In genomic region chr8:84588498-84588897, GRCm38 (mm10) we compare ENCODE assay signal across 11 mouse cellular contexts.
DNase-seq lines count a peak whose midpoint lies in the region; ATAC-seq lines count a peak whose summit lies in the region.
"Had no signal": no experiment of that assay in that cellular context is flagged by ENCODE, and none has a peak within 500 bp of the region (broad histone marks: within the 10 kb centered on the region; RNA-seq: fewer than 3 reads in every experiment).

No protein-coding gene starts in this region.

- WGBS in heart, embryonic 15.5 days: 38% methylated on average over 11 of the region's 11 CpGs
- 78% methylated on average over 11 of the region's 11 CpGs for whole genome bisulfite sequencing in midbrain, embryonic 13.5 days
- WGBS in embryonic facial prominence, embryonic 10.5 days: 78% methylated on average over 11 of the region's 11 CpGs

- no peak overlapping the region for H3K4me2 ChIP-seq in heart, embryonic 15.5 days
- no peak overlapping the region for H3K4me2 ChIP-seq in midbrain, embryonic 13.5 days (replicated peaks)
- H3K4me2 ChIP-seq: hindbrain, embryonic 12.5 days had no signal

- H3K4me3 ChIP-seq in heart, embryonic 15.5 days: no peak overlapping the region
- no peak overlapping the region for H3K4me3 ChIP-seq in midbrain, embryonic 13.5 days (replicated peaks)
- no peak overlapping the region for H3K4me3 ChIP-seq in embryonic facial prominence, embryonic 10.5 days
- H3K4me3 ChIP-seq: hindbrain, embryonic 12.5 days had no signal

- H3K9me3 ChIP-seq in heart, embryonic 15.5 days (replicated peaks): no peaks in the 10 kb centered on the region
- H3K9me3 ChIP-seq in midbrain, embryonic 13.5 days: no peaks in the 10 kb centered on the region
- H3K9me3 ChIP-seq in embryonic facial prominence, embryonic 10.5 days: no peaks in the 10 kb centered on the region
- H3K9me3 ChIP-seq: hindbrain, embryonic 12.5 days had no signal

- no peak for DNase-seq in heart, adult 9 months (ENCODE audit: low spot score in 2 of 2)
- peak; percentile 50 to 65 for DNase-seq in adrenal gland, adult (ENCODE audit: inconsistent age in 2 of 2, low spot score in 1 of 2)
- DNase-seq in embryo, embryonic 10.5 days (ENCODE audit: low spot score): no peak
- DNase-seq in embryonic facial prominence, embryonic 10.5 days (ENCODE audit: low spot score): no peak
- DNase-seq: right cerebral cortex, adult 18-20 months had no signal

- no peaks in the 10 kb centered on the region for H3K27me3 ChIP-seq in heart, embryonic 15.5 days
- no peaks in the 10 kb centered on the region for H3K27me3 ChIP-seq in midbrain, embryonic 13.5 days
- peaks cover 21% of the 10 kb centered on the region for H3K27me3 ChIP-seq in embryonic facial prominence, embryonic 10.5 days (replicated peaks; ENCODE audit: low read depth, poor library complexity, severe bottlenecking)
- H3K27me3 ChIP-seq: hindbrain, embryonic 12.5 days had no signal

- H3K9ac ChIP-seq in heart, embryonic 15.5 days: no peak overlapping the region
- H3K9ac ChIP-seq in midbrain, embryonic 13.5 days (replicated peaks): no peak overlapping the region
- H3K9ac ChIP-seq: hindbrain, embryonic 12.5 days had no signal

- peaks cover 15% of the 10 kb centered on the region for H3K4me1 ChIP-seq in heart, embryonic 15.5 days (replicated peaks)
- H3K4me1 ChIP-seq in midbrain, embryonic 13.5 days (replicated peaks): no peaks in the 10 kb centered on the region
- peaks cover 9% of the 10 kb centered on the region for H3K4me1 ChIP-seq in embryonic facial prominence, embryonic 10.5 days
- H3K4me1 ChIP-seq: hindbrain, embryonic 12.5 days had no signal

- H3K36me3 ChIP-seq in heart, embryonic 15.5 days: no peaks in the 10 kb centered on the region
- H3K36me3 ChIP-seq in midbrain, embryonic 13.5 days: peaks cover 44% of the 10 kb centered on the region
- H3K36me3 ChIP-seq in embryonic facial prominence, embryonic 10.5 days (replicated peaks): no peaks in the 10 kb centered on the region

- 0 out of 2 replicates have a peak, but pooled peaks have one; percentile 69 for ATAC-seq in heart, embryonic 15.5 days (replicated peaks; ENCODE audit: insufficient number of reproducible peaks, insufficient read depth, low FRiP score, low read depth)
- ATAC-seq in erythroid progenitor cell, adult 5-6 weeks (replicated peaks; ENCODE audit: low FRiP score, poor library complexity, severe bottlenecking): peak; percentile 80
- ATAC-seq in megakaryocyte progenitor cell, adult 5-6 weeks (replicated peaks; ENCODE audit: poor library complexity): peak; percentile 85
- ATAC-seq in midbrain, embryonic 13.5 days: no peak
- ATAC-seq: CD4-positive, CD25-positive, alpha-beta regulatory T cell, adult 4 months had no signal

- peak overlapping the region; percentile 57; the same call in 1 of the 2 replicates for H3K27ac ChIP-seq in heart, embryonic 15.5 days
- H3K27ac ChIP-seq in midbrain, embryonic 13.5 days: no peak overlapping the region
- H3K27ac ChIP-seq in embryonic facial prominence, embryonic 10.5 days (replicated peaks): no peak overlapping the region
- H3K27ac ChIP-seq: hindbrain, embryonic 12.5 days had no signal

Comparison
In these comparisons a context has a peak if more than half of its experiments do, and no peak if none do; other contexts are left out.
1. DNase-seq: peak in adrenal gland, adult (2 of 2); none in heart, adult 9 months (0 of 2), embryo, embryonic 10.5 days (single experiment) and embryonic facial prominence, embryonic 10.5 days (single experiment).